Mouse (Mus musculus) mature B cell (primary cell): ENCODE data around the gene Mpdz.

Experiments used
- in situ Hi-C: fragments of 300-500 bp; cut with MboI; formaldehyde crosslinking; loops from 2 replicates; pipeline ENCODE4 v1.14.3; 2019

Gene Mpdz

DNA sequence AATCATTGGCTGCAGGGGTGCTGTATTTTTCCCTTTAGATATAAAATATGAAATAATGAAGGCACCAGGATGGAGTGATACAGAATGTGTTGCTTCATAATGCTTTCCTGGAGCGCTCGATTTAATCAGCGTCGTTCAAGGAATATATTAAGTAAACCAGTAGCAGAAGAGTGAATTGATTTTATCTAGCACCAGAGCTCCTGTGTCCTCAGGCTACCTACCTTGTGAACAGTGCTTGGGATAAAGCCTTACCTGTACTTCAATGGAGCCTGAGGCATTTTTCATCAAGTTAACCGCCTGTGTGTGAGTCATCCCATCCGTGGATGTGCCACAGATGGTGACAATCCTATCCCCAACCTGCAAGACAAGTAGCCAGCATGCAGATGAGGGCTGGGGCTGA lies 159.5 kb downstream of the Mpdz start:
- in situ Hi-C loops: no loop called here

GRCm38 (mm10) chr4:81280098-81280497 lies 162.5 kb downstream of the Mpdz start:
- in situ Hi-C loops: no loop called here

DNA sequence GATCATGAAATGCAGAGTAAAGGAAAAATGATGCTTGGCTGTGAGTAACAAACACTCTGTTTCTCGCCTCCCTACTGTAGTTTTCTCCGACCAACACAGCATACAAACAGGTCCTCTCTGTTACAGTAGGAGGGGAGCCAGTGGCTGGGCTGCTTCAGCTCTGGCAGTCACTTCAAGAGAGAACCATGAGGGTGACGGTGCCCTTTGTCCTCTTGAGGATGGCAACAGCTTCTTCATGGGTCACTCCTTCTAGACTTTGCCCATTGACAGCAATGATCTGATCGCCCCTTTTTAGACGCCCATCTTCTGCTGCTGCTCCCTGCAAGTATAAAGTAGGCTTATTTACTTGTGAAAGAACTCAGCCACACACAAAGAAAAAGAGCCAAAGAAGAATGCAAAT lies 163.2 kb downstream of the Mpdz start:
- in situ Hi-C loops: no loop called here

- in situ Hi-C loops: no loop called here
These were observed 166.5 kb downstream of the Mpdz start for GRCm38 (mm10) chr4:81275957-81276715.

- in situ Hi-C loops: no loop called here
These were observed 169.5 kb downstream of the Mpdz start for GRCm38 (mm10) chr4:81273067-81273466.

DNA sequence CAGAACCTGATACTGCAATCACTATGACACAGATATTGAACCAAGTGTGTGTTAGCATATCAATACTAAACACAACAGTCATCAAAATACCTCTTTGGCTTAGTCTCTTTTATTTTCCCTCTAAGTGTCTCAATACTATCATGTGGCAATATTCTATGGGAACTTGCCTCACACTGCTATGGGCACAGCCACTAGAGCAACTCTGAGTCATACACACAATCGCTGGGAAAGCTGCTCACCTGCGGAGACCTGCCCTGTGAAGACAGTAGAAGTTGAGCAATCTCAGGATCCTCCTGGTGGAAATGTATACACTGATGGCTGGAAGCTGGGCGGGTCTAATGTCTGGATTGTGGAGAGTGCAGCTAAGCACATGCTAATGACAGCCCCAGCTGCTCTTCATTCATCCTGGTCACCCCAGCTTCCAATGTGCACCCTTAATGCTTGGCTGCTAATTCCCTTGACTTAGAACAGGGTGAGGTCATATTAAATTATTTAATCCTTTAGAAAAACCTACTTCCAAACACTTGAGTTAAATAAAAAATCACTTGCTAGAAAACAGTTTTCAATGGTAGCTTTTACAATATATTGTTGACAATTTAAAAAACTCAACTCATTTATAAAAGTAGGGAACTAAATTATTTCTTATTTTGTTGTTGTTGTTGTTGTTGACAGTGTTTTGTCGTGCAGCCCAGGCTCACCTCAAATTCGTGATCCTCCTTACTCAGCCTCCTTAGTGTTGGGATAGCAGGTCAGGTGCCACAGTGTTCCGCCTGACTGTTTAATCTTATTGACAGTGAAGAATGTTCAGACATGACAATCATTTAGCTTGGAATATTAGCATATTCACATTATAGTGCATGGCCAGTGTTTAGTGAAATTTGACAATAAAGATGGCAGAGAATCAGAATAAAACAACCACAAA lies 189.5 kb downstream of the Mpdz start:
- in situ Hi-C loops: no loop called here

DNA sequence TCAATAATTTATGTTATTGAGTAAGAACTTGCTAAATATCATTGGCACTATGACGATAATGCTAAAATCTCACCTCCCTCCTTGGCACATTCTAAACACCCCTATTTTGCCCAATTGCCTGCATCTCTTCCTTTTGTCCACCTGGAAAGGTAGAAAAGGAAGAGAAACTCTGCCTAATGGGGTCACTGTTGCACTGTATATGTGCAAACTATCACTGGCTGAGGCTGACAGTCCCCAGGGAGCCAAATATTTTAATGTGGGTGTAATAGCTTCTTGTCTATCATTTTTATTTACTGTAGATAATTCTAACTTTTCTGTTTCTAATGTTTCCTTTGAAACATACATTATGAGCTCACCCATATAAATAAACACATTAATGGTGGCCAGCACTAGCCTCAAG lies 190.3 kb downstream of the Mpdz start:
- in situ Hi-C loops: no loop called here

- in situ Hi-C loops: no loop called here
These were observed 190.7 kb downstream of the Mpdz start for GRCm38 (mm10) chr4:81251934-81252333.

GRCm38 (mm10) chr4:81249245-81249644 lies 193.4 kb downstream of the Mpdz start:
- in situ Hi-C loops: no loop called here

GRCm38 (mm10) chr4:81236227-81236626 lies 206.4 kb downstream of the Mpdz start:
- in situ Hi-C loops: no loop called here
